Mouse (Mus musculus): Measurements from ENCODE around the gene Gdf15.

GRCm38 (mm10) chr8:70598283-70598682, 34.0 kb downstream of the Gdf15 start:
- TF ChIP-seq CTCF (IDR thresholded peaks at IDR 0.05; ENCODE audit: extremely low read depth, insufficient read depth, low read length) (peak; percentile 56), POLR2A (IDR thresholded peaks at IDR 0.05; ENCODE audit: extremely low read depth, insufficient read depth, low read length) (peak; percentile 32; the same call in 1 of the 2 replicates)
